Mouse (Mus musculus) kidney, postnatal 0 days (tissue): Measurements from ENCODE around the gene Wapl. TPM values are rescaled to one million over a fixed set of nuclear protein-coding genes. Genes with fewer than 3 reads are reported as not detected.

Experiments
- ATAC-seq: fragments of 200-750 bp; cut with Nextera tagmentation; replicated peaks from 2 replicates; pipeline ENCODE4 v1.8.0; 2017; ENCODE audit warnings: low read depth, moderate number of reproducible peaks, moderate TSS enrichment, moderate library complexity; ENCODE audit not compliant: low FRiP score
- DNase-seq: peaks from one replicate; pipeline ENCODE4 v3.0.0-alpha.2; 2016; ENCODE audit warnings: low spot score
- H3K27ac ChIP-seq: fragments of 300-500 bp; sonication (generic); 2 replicates; pipeline ENCODE4 v1.5.1; 2014; ENCODE audit warnings: mild to moderate bottlenecking
- H3K27me3 ChIP-seq: fragments of 300-500 bp; sonication (generic); 2 replicates; pipeline ENCODE4 v1.6.1; 2014; ENCODE audit warnings: low read length, mixed read lengths; ENCODE audit not compliant: insufficient read depth
- H3K36me3 ChIP-seq: fragments of 300-500 bp; sonication (generic); 2 replicates; pipeline ENCODE4 v1.6.1; 2014; ENCODE audit warnings: low read length, mixed read lengths; ENCODE audit not compliant: insufficient read depth
- H3K4me1 ChIP-seq: fragments of 300-500 bp; sonication (generic); replicated peaks from 2 replicates; pipeline ENCODE4 v1.6.1; 2014; ENCODE audit warnings: antibody characterized with exemption, low read length, mixed read lengths; ENCODE audit not compliant: insufficient read depth
- H3K4me2 ChIP-seq: fragments of 300-500 bp; sonication (generic); 2 replicates; pipeline ENCODE4 v1.6.1; 2014; ENCODE audit warnings: mild to moderate bottlenecking, low read length, moderate library complexity, mixed read lengths
- H3K4me3 ChIP-seq: fragments of 300-500 bp; sonication (generic); replicated peaks from 2 replicates; pipeline ENCODE4 v1.5.1; 2014; ENCODE audit warnings: low read depth, low read length
- H3K9ac ChIP-seq: fragments of 300-500 bp; sonication (generic); 2 replicates; pipeline ENCODE4 v1.6.1; 2014; ENCODE audit warnings: low read depth, low read length
- H3K9me3 ChIP-seq: fragments of 300-500 bp; sonication (generic); replicated peaks from 2 replicates; pipeline ENCODE4 v1.6.1; 2016; ENCODE audit warnings: low read length, inconsistent platforms, mixed read lengths
- CTCF ChIP-seq: IDR thresholded peaks from 2 replicates; pipeline ENCODE4 v1.5.1; 2016; ENCODE audit warnings: antibody characterized with exemption, low read depth, mild to moderate bottlenecking, moderate library complexity
- WGBS: fragments of 180-500 bp; shearing (Covaris S2); extraction: QIAGEN DNeasy Blood & Tissue Kit; methylation state at CpG from one replicate; pipeline ENCODE4 v1.1.7; 2014; 5-methylcytosine and 5-hydroxymethylcytosine counted together
- polyA plus RNA-seq: library from polyadenylated mRNA; unstranded; fragments of >200 nt; fragmentation: Nextera tagmentation; extraction: Ambion mirVana; gene quantifications from 2 replicates; pipeline ENCODE4 v1.2.1, GENCODE M21; 2015

Wapl gene
- polyA plus RNA-seq, 1 experiment from 2014 or later, result 25.0 TPM

DNA sequence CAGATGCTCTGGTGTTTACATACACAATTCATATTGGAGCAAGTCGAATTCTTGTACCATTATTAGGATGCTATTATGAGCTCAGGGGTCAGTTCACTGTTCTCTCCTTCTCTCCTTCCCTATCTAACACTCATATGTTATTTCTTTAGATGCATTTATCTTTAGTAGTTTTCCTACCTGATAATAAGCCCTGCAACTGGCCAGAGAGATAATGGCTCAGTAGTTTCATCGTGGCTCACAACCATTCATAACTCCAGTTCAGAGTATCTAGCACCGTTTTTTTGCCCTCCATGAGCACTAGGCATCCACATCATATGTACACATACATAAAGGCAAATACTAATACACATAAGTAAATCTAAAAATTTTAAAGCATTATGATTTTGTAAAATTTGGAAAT, 44.4 kb downstream of the Wapl start:
- peaks cover 3% of the 10 kb centered on the region; the same call in 1 of the 2 replicates for H3K36me3 ChIP-seq
- no peaks in the 10 kb centered on the region for H3K27me3 ChIP-seq
- 94% methylated on average over 3 of the region's 3 CpGs for WGBS
- no peak for TF ChIP-seq CTCF
- no peak overlapping the region for H3K4me2 ChIP-seq
- no peak overlapping the region for H3K27ac ChIP-seq
- no peaks in the 10 kb centered on the region for H3K9me3 ChIP-seq
- no peak overlapping the region for H3K4me3 ChIP-seq
- no peak for ATAC-seq
- no peaks in the 10 kb centered on the region for H3K4me1 ChIP-seq
- H3K9ac ChIP-seq, result no peak overlapping the region
- no peak for DNase-seq

DNA sequence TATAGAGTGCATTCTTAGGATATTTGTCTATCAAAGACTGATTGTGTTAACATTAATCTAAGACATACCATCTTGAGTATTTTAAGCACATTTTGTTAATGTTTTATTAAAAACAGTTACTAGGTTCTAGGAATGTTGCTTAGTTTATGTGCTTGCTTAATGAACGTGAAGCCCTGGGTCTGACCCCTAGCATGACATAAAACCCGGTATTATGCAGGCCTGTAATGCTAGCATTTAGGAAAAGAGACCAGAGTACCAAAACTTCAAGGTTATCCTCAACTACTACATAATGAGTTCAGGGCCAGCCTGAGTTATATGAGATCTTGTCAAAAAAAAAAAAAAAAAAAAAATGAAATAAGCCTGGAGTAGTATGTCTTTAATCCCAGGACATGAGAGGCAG, 54.0 kb downstream of the Wapl start:
- DNase-seq, result peak; percentile 25
- Histone ChIP-seq H3K4me2 (no peak overlapping the region), H3K27ac (peak overlapping the region; percentile 1; the same call in 1 of the 2 replicates), H3K9me3 (no peaks in the 10 kb centered on the region), H3K27me3 (no peaks in the 10 kb centered on the region), H3K36me3 (peaks cover 18% of the 10 kb centered on the region; the same call in 1 of the 2 replicates), H3K9ac (no peak overlapping the region), H3K4me1 (no peaks in the 10 kb centered on the region), H3K4me3 (no peak overlapping the region)
- TF ChIP-seq CTCF, result no peak
- no peak; the same call in 1 of the 2 replicates for ATAC-seq
- WGBS, result 58% methylated on average over 2 of the region's 2 CpGs

DNA sequence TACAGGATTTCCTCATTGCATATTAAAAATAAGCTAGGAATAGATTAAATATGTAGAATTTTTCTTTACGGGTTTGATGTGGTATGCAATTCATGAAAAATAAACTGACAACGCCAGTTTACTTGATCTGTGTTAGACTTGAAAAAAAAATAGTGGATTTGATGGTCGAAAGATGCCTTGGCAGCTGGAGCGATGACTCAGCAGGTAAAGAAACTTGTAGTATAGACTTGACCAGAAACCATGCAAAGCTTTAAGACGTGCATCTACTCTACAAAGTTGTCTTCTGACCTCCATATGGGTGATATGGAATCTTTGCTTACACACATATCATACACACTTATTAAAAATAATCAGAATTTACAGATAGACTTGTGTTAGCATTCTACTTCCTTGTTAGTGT, 61.7 kb downstream of the Wapl start:
- peaks cover 12% of the 10 kb centered on the region for H3K36me3 ChIP-seq
- H3K9ac ChIP-seq, result no peak overlapping the region
- DNase-seq (no peak), ATAC-seq (no peak)
- H3K4me3 ChIP-seq, result no peak overlapping the region
- no peak for TF ChIP-seq CTCF
- no peaks in the 10 kb centered on the region for H3K9me3 ChIP-seq
- H3K27me3 ChIP-seq, result no peaks in the 10 kb centered on the region
- no peak overlapping the region for H3K27ac ChIP-seq
- no peak overlapping the region for H3K4me2 ChIP-seq
- H3K4me1 ChIP-seq, result no peaks in the 10 kb centered on the region
- WGBS, result 91% methylated on average over 5 of the region's 5 CpGs

DNA sequence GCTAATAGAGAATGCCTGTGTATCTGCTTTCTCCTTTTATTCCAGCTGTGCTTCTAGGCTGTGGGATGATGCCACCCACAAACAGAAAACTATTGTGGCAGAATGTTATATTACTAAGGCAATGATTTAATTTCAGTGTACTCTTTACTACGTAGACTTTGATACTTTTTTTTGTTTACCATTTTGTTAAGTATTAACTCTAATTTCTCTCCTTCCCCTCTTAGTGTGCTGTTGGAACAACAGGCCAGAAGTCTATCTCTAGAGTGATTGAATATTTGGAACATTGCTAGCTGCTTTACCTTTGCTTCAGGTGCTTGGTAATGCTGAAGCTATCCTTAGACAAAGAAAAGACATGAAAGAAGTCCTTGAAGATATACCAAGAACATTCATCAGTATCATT, 71.7 kb downstream of the Wapl start:
- TF ChIP-seq CTCF, result no peak
- no peak for DNase-seq
- no peak overlapping the region for H3K4me3 ChIP-seq
- peaks cover 30% of the 10 kb centered on the region for H3K36me3 ChIP-seq
- no peaks in the 10 kb centered on the region for H3K4me1 ChIP-seq
- ATAC-seq, result no peak
- no peaks in the 10 kb centered on the region for H3K27me3 ChIP-seq
- H3K9me3 ChIP-seq, result no peaks in the 10 kb centered on the region
- 70% methylated on average over 1 of the region's 1 CpGs for WGBS
- H3K9ac ChIP-seq, result no peak overlapping the region
- no peak overlapping the region for H3K27ac ChIP-seq
- no peak overlapping the region for H3K4me2 ChIP-seq

DNA sequence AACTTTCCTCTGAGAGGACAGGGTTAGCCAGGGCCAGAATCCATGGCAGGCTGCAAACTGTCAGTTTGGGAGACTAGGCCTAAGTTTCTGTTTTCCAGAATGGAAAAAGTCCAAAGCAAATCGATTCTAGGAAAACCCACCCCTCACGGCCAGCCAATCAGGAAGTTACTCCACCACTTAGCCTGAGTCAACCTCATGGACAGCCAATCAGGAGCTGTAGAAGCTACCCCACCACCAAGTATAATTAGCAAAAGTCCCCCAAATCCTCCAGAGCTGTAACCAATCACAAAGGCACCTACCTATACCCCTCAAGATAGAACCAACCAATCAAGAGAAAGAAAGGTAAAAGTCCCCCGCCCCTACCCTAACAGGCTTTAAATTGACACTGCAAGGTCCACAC, 82.0 kb downstream of the Wapl start:
- no peak for TF ChIP-seq CTCF
- H3K27me3 ChIP-seq, result no peaks in the 10 kb centered on the region

DNA sequence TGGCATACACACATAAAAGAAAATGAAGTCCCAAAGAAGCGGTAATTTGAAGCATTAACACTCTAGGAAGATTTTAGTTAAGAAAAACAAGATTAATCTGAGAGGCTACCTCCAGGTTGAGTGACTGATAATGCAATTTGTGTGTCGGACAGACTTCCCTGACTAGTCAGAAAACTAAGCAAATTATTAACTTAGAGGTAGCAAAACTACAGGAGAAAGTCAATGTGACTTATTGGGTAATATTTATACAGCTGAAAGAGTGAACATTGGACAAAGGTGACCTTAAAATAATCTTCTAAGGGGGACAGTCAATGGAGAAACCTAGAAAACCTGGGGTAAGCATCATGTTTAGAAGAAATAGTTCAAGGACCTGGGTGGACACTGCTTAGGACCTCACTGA, 86.2 kb downstream of the Wapl start:
- TF ChIP-seq CTCF, result no peak
- H3K9ac ChIP-seq, result no peak overlapping the region
- peak overlapping the region; percentile 42; the same call in 1 of the 2 replicates for H3K27ac ChIP-seq
- 52% methylated on average over 2 of the region's 2 CpGs for WGBS
- H3K4me2 ChIP-seq, result no peak overlapping the region
- ATAC-seq (no peak), DNase-seq (peak; percentile 14)
- H3K9me3 ChIP-seq, result no peaks in the 10 kb centered on the region
- no peak overlapping the region for H3K4me3 ChIP-seq
- H3K4me1 ChIP-seq, result peaks cover 7% of the 10 kb centered on the region; the same call in 1 of the 2 replicates
- no peaks in the 10 kb centered on the region for H3K36me3 ChIP-seq
- no peaks in the 10 kb centered on the region for H3K27me3 ChIP-seq

More for the DNA sequence above, 82.0 kb downstream of the Wapl start:
- no peak overlapping the region for H3K27ac ChIP-seq
- H3K4me3 ChIP-seq, result no peak overlapping the region
- H3K36me3 ChIP-seq, result no peaks in the 10 kb centered on the region
- H3K4me2 ChIP-seq, result no peak overlapping the region
- H3K9me3 ChIP-seq, result no peaks in the 10 kb centered on the region
- no peaks in the 10 kb centered on the region for H3K4me1 ChIP-seq
- WGBS, result 79% methylated on average over 3 of the region's 3 CpGs
- DNase-seq, result no peak
- no peak overlapping the region for H3K9ac ChIP-seq
- no peak for ATAC-seq
